Mouse (Mus musculus) olfactory bulb, adult 2 months (tissue): Measurements from ENCODE around the gene Tmem56. TPM values are rescaled to one million over a fixed set of nuclear protein-coding genes. Genes with fewer than 3 reads are reported as not detected.

Experiments
- H3K27ac ChIP-seq: fragments of 200-500 bp; 2 replicates; pipeline ENCODE4 v1.5.1; 2012; ENCODE audit warnings: low read depth, low read length; ENCODE audit not compliant: insufficient read depth
- H3K4me1 ChIP-seq: fragments of 200-500 bp; 2 replicates; pipeline ENCODE4 v1.6.1; 2012; ENCODE audit warnings: low read length; ENCODE audit not compliant: control insufficient read depth, insufficient read depth
- H3K4me3 ChIP-seq: fragments of 200-500 bp; 2 replicates; pipeline ENCODE4 v1.5.1; 2012; ENCODE audit warnings: mild to moderate bottlenecking, low read depth, low read length, moderate library complexity; ENCODE audit not compliant: insufficient read depth
- CTCF ChIP-seq: fragments of 200-500 bp; IDR thresholded peaks from 2 replicates; pipeline ENCODE4 v1.5.1; 2012; ENCODE audit warnings: low read depth, mild to moderate bottlenecking, low read length, moderate library complexity; ENCODE audit not compliant: insufficient read depth
- POLR2A ChIP-seq: fragments of 200-500 bp; IDR thresholded peaks from 2 replicates; pipeline ENCODE4 v1.6.1; 2012; ENCODE audit warnings: mild to moderate bottlenecking, low read depth, low read length, moderate library complexity; ENCODE audit not compliant: insufficient read depth
- WGBS: fragments of 180-500 bp; shearing (Covaris S2); methylation state at CpG from one replicate; pipeline ENCODE4 v1.1.7; 2018; 5-methylcytosine and 5-hydroxymethylcytosine counted together
- polyA plus RNA-seq: library from polyadenylated mRNA; stranded (reverse); fragments of >200 nt; gene quantifications from 2 replicates; pipeline ENCODE4 v1.2.4, GENCODE M21; 2012; ENCODE audit warnings: low replicate concordance; ENCODE audit not compliant: missing spikeins, insufficient read depth, insufficient read length

Tmem56 gene
- polyA plus RNA-seq, 1 experiment, result not detected

- H3K27ac ChIP-seq, result no peak overlapping the region
- 87% methylated on average over 6 of the region's 6 CpGs for WGBS
- H3K4me3 ChIP-seq, result no peak overlapping the region
- H3K4me1 ChIP-seq, result peaks cover 14% of the 10 kb centered on the region
- TF ChIP-seq CTCF (no peak), POLR2A (no peak)
Observed at GRCm38 (mm10) chr3:121312426-121312825, 29.5 kb upstream of the Tmem56 start.

- peaks cover 14% of the 10 kb centered on the region for H3K4me1 ChIP-seq
- 88% methylated on average over 16 of the region's 16 CpGs for WGBS
- no peak overlapping the region for H3K27ac ChIP-seq
- TF ChIP-seq CTCF (no peak), POLR2A (no peak)
- H3K4me3 ChIP-seq, result no peak overlapping the region
Observed at GRCm38 (mm10) chr3:121309896-121310714, 27.2 kb upstream of the Tmem56 start.

- Histone ChIP-seq H3K27ac (no peak overlapping the region), H3K4me1 (peaks cover 14% of the 10 kb centered on the region), H3K4me3 (no peak overlapping the region)
- WGBS, result 51% methylated on average over 4 of the region's 4 CpGs
- TF ChIP-seq POLR2A, result no peak
- no peak for TF ChIP-seq CTCF
Observed at GRCm38 (mm10) chr3:121309429-121309828, 26.5 kb upstream of the Tmem56 start.

GRCm38 (mm10) chr3:121308935-121309334 lies 26.0 kb upstream of the Tmem56 start:
- Histone ChIP-seq H3K27ac (no peak overlapping the region), H3K4me3 (no peak overlapping the region), H3K4me1 (peaks cover 14% of the 10 kb centered on the region)
- WGBS, result 85% methylated on average over 5 of the region's 5 CpGs
- TF ChIP-seq CTCF (no peak), POLR2A (no peak)

- Histone ChIP-seq H3K4me1 (peaks cover 8% of the 10 kb centered on the region), H3K27ac (no peak overlapping the region), H3K4me3 (no peak overlapping the region)
- WGBS, result 68% methylated on average over 7 of the region's 7 CpGs
- no peak for TF ChIP-seq POLR2A
- TF ChIP-seq CTCF, result peak; percentile 15
Observed at GRCm38 (mm10) chr3:121307532-121308234, 24.8 kb upstream of the Tmem56 start.

GRCm38 (mm10) chr3:121306641-121307040 lies 23.7 kb upstream of the Tmem56 start:
- TF ChIP-seq POLR2A, result no peak
- TF ChIP-seq CTCF, result no peak
- H3K4me3 ChIP-seq, result no peak overlapping the region
- 95% methylated on average over 7 of the region's 7 CpGs for WGBS
- H3K4me1 ChIP-seq, result peaks cover 8% of the 10 kb centered on the region
- no peak overlapping the region for H3K27ac ChIP-seq

GRCm38 (mm10) chr3:121294200-121294599 lies 11.3 kb upstream of the Tmem56 start:
- no peak overlapping the region for H3K27ac ChIP-seq
- no peak overlapping the region for H3K4me3 ChIP-seq
- 88% methylated on average over 2 of the region's 2 CpGs for WGBS
- TF ChIP-seq CTCF, result no peak
- TF ChIP-seq POLR2A, result no peak
- no peaks in the 10 kb centered on the region for H3K4me1 ChIP-seq

GRCm38 (mm10) chr3:121291560-121292258 lies 8.8 kb upstream of the Tmem56 start, which contains the start of gene Alg14:
TSS of gene Alg14 (plus strand) at chr3:121291773.
- Histone ChIP-seq H3K4me1 (no peaks in the 10 kb centered on the region), H3K27ac (peak within 1 kb of the TSS; percentile 92), H3K4me3 (peak within 1 kb of the TSS; percentile 91)
- WGBS, result under 1% methylated on average over 42 of the region's 42 CpGs
- TF ChIP-seq CTCF (no peak), POLR2A (peak; percentile 46; the same call in 1 of the 2 replicates)
